Mouse (Mus musculus) forebrain, embryonic 10.5 days (tissue): Measurements from ENCODE around the gene Iqsec2. TPM values are rescaled to one million over a fixed set of nuclear protein-coding genes. Genes with fewer than 3 reads are reported as not detected.
"Not testable (repeated sequence)": the region's sequence is repeated elsewhere in the genome, so short reads cannot be mapped to it uniquely, and the experiment has no call there.

Experiments used
- DNase-seq: peaks from one replicate; pipeline ENCODE4 v3.0.0-alpha.2; 2017; ENCODE audit warnings: low spot score; ENCODE audit errors: extremely low spot score
- H3K27ac ChIP-seq: fragments of 300-500 bp; sonication (generic); 2 replicates; pipeline ENCODE4 v1.5.1; 2016; ENCODE audit warnings: mild to moderate bottlenecking
- H3K27me3 ChIP-seq: fragments of 300-500 bp; sonication (generic); 2 replicates; pipeline ENCODE4 v1.6.1; 2016; ENCODE audit warnings: mild to moderate bottlenecking; ENCODE audit not compliant: poor library complexity, severe bottlenecking
- H3K36me3 ChIP-seq: fragments of 300-500 bp; sonication (generic); replicated peaks from 2 replicates; pipeline ENCODE4 v1.6.1; 2016; ENCODE audit warnings: mild to moderate bottlenecking, moderate library complexity
- H3K4me1 ChIP-seq: fragments of 300-500 bp; sonication (generic); 2 replicates; pipeline ENCODE4 v1.6.1; 2016
- H3K4me3 ChIP-seq: fragments of 300-500 bp; sonication (generic); 2 replicates; pipeline ENCODE4 v1.5.1; 2016; ENCODE audit warnings: mild to moderate bottlenecking, moderate library complexity
- H3K9me3 ChIP-seq: fragments of 300-500 bp; sonication (generic); 2 replicates; pipeline ENCODE4 v1.6.1; 2016; ENCODE audit warnings: mild to moderate bottlenecking, moderate library complexity
- WGBS: fragments of 180-500 bp; shearing (Covaris S2); methylation state at CpG from one replicate; pipeline ENCODE4 v1.1.7; 2016; 5-methylcytosine and 5-hydroxymethylcytosine counted together
- polyA plus RNA-seq: library from polyadenylated mRNA; unstranded; fragments of >200 nt; fragmentation: Nextera tagmentation; extraction: Ambion mirVana; gene quantifications from 2 replicates; pipeline ENCODE4 v1.2.1, GENCODE M21; 2016

The Iqsec2 gene
- polyA plus RNA-seq, 1 experiment from 2014 or later = 1.4 TPM

- no peaks in the 10 kb centered on the region for H3K9me3 ChIP-seq
- peaks cover 29% of the 10 kb centered on the region for H3K36me3 ChIP-seq
- H3K27ac ChIP-seq = peak overlapping the region; percentile 93; the same call in 1 of the 2 replicates
- peaks cover 17% of the 10 kb centered on the region for H3K4me1 ChIP-seq
- H3K4me3 ChIP-seq = peak overlapping the region; percentile 86
- peaks cover 13% of the 10 kb centered on the region for H3K27me3 ChIP-seq
- WGBS = 33% methylated on average over 3 of the region's 3 CpGs
- no peak for DNase-seq
Measured at GRCm38 (mm10) chrX:152234125-152234524, 90.1 kb downstream of the Iqsec2 start.

DNA sequence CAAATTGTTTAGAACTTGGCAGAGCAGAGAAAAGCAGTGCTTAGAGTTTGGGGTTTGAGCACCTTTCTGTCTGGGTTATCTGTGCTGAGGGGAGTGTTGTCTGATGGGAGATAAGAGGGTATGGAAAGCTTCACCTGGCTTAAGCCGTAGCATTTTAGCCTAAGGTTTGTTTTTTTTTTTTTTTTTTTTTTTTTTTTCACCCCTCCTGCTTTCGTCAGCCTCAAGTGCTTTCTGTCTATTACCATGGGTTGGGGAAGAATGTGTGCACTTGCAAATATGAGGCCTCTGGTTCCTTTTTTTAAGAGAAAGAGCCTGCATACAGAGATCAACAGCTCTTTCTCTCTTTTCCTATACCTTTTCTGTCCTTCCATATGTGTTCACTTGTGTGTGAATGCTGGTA lies 91.7 kb downstream of the Iqsec2 start:
- Histone ChIP-seq H3K4me3 (0 out of 2 replicates have a peak overlapping the region, but pooled peaks have one; percentile 86), H3K9me3 (no peaks in the 10 kb centered on the region), H3K27me3 (peaks cover under 1% of the 10 kb centered on the region), H3K4me1 (peaks cover 17% of the 10 kb centered on the region), H3K27ac (no peak overlapping the region), H3K36me3 (peaks cover 45% of the 10 kb centered on the region)
- 88% methylated on average over 2 of the region's 2 CpGs for WGBS
- no peak for DNase-seq

DNA sequence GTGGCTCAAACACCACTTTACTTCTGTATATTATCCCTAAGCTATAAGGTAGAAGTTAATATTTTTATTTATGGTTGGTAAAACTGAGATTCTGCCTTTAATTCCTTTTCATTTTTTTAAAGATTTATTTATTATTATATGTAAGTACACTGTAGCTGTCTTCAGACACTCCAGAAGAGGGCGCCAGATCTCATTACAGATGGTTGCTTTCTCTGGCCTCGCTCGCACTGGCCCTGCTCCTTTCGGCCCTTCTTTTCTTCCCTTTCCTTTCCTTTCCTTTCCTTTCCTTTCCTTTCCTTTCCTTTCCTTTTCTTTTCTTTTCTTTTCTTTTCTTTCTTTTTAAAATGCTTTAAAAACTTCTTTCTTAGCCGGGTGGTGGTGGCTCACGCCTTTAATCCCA lies 99.1 kb downstream of the Iqsec2 start:
- not testable (repeated sequence) for H3K9me3 ChIP-seq, DNase-seq, H3K4me3 ChIP-seq, H3K27me3 ChIP-seq, H3K27ac ChIP-seq, H3K4me1 ChIP-seq
- WGBS = 80% methylated on average over 6 of the region's 6 CpGs
- H3K36me3 ChIP-seq = peaks cover 98% of the 10 kb centered on the region

GRCm38 (mm10) chrX:152244492-152245189 lies 100.6 kb downstream of the Iqsec2 start:
- Histone ChIP-seq H3K9me3 (no peaks in the 10 kb centered on the region), H3K4me3 (no peak overlapping the region), H3K27ac (no peak overlapping the region), H3K4me1 (no peaks in the 10 kb centered on the region), H3K36me3 (peaks cover 98% of the 10 kb centered on the region), H3K27me3 (peaks cover 13% of the 10 kb centered on the region)
- 90% methylated on average over 2 of the region's 2 CpGs for WGBS
- DNase-seq = no peak

GRCm38 (mm10) chrX:152271189-152271588 lies 127.1 kb downstream of the Iqsec2 start:
- no peak overlapping the region for H3K27ac ChIP-seq
- peaks cover 50% of the 10 kb centered on the region for H3K27me3 ChIP-seq
- H3K36me3 ChIP-seq = peaks cover 100% of the 10 kb centered on the region
- no peak for DNase-seq
- no peaks in the 10 kb centered on the region for H3K4me1 ChIP-seq
- no peak overlapping the region for H3K4me3 ChIP-seq
- H3K9me3 ChIP-seq = no peaks in the 10 kb centered on the region
- WGBS = 98% methylated on average over 11 of the region's 11 CpGs

Other genes with a start within 250 kb of the Iqsec2 start
- 203 and 205 TPM in 2 replicates for gene Hsd17b10, start 142.4 kb upstream of the Iqsec2 start, polyA plus RNA-seq
- gene Ribc1, start 128.0 kb upstream of the Iqsec2 start, polyA plus RNA-seq = 5.2 and 5.9 TPM in 2 replicates
- 120 and 121 TPM in 2 replicates for gene Smc1a, start 127.8 kb upstream of the Iqsec2 start, polyA plus RNA-seq
- 66.7 and 69.3 TPM in 2 replicates for gene Kdm5c, start 88.8 kb downstream of the Iqsec2 start, polyA plus RNA-seq
- gene Kantr, start 183.2 kb downstream of the Iqsec2 start, polyA plus RNA-seq = 14.2 and 16.0 TPM in 2 replicates
- 29.8 and 31.7 TPM in 2 replicates for gene Tspyl2, start 198.2 kb downstream of the Iqsec2 start, polyA plus RNA-seq
- 4.2 and 4.6 TPM in 2 replicates for gene Gpr173, start 224.4 kb downstream of the Iqsec2 start, polyA plus RNA-seq